Mouse (Mus musculus) heart, postnatal 0 days (tissue): ENCODE results near the gene Zfp541. TPM values are rescaled to one million over a fixed set of nuclear protein-coding genes. Genes with fewer than 3 reads are reported as not detected.

Experiments used
- ATAC-seq: fragments of 200-750 bp; cut with Nextera tagmentation; 2 replicates; pipeline ENCODE4 v1.8.0; 2017; ENCODE audit warnings: low read depth, moderate number of reproducible peaks, moderate library complexity; ENCODE audit not compliant: insufficient read depth
- DNase-seq: peaks from one replicate; pipeline ENCODE4 v3.0.0-alpha.2; 2016; ENCODE audit warnings: low spot score
- H3K27ac ChIP-seq: fragments of 300-500 bp; sonication (generic); 2 replicates; pipeline ENCODE4 v1.5.1; 2014; ENCODE audit warnings: low read depth, mild to moderate bottlenecking
- H3K27me3 ChIP-seq: fragments of 300-500 bp; sonication (generic); 2 replicates; pipeline ENCODE4 v1.6.1; 2014; ENCODE audit warnings: low read length, mixed read lengths; ENCODE audit not compliant: control insufficient read depth, insufficient read depth
- H3K36me3 ChIP-seq: fragments of 300-500 bp; sonication (generic); replicated peaks from 2 replicates; pipeline ENCODE4 v1.6.1; 2014; ENCODE audit warnings: low read length, mixed read lengths; ENCODE audit not compliant: control insufficient read depth, insufficient read depth
- H3K4me1 ChIP-seq: fragments of 300-500 bp; sonication (generic); 2 replicates; pipeline ENCODE4 v1.6.1; 2014; ENCODE audit warnings: antibody characterized with exemption; ENCODE audit not compliant: control insufficient read depth, insufficient read depth
- H3K4me2 ChIP-seq: fragments of 300-500 bp; sonication (generic); 2 replicates; pipeline ENCODE4 v1.6.1; 2014; ENCODE audit warnings: low read depth, mild to moderate bottlenecking, low read length, moderate library complexity
- H3K4me3 ChIP-seq: fragments of 300-500 bp; sonication (generic); 2 replicates; pipeline ENCODE4 v1.5.1; 2014; ENCODE audit warnings: low read depth, low read length
- H3K9ac ChIP-seq: fragments of 300-500 bp; sonication (generic); replicated peaks from 2 replicates; pipeline ENCODE4 v1.6.1; 2014; ENCODE audit warnings: low read depth, low read length, mixed read lengths
- H3K9me3 ChIP-seq: fragments of 300-500 bp; sonication (generic); replicated peaks from 2 replicates; pipeline ENCODE4 v1.6.1; 2016; ENCODE audit warnings: low read length; ENCODE audit not compliant: control insufficient read depth
- CTCF ChIP-seq: IDR thresholded peaks from 2 replicates; pipeline ENCODE4 v1.5.1; 2016; ENCODE audit warnings: antibody characterized with exemption, control low read depth, low read depth
- EP300 ChIP-seq: IDR thresholded peaks from 2 replicates; pipeline ENCODE4 v1.6.1; 2016; ENCODE audit warnings: antibody characterized with exemption, low read depth
- WGBS: fragments of 180-500 bp; shearing (Covaris S2); extraction: QIAGEN DNeasy Blood & Tissue Kit; methylation state at CpG from one replicate; pipeline ENCODE4 v1.1.7; 2014; 5-methylcytosine and 5-hydroxymethylcytosine counted together
- polyA plus RNA-seq: library from polyadenylated mRNA; unstranded; fragments of >200 nt; fragmentation: Nextera tagmentation; extraction: Ambion mirVana; gene quantifications from 2 replicates; pipeline ENCODE4 v1.2.1, GENCODE M21; 2015
- total RNA-seq: library from RNA; depleted of rRNA; stranded (reverse); fragments of >200 nt; gene quantifications from 2 replicates; pipeline ENCODE4 v1.2.3, GENCODE M21; 2014; ENCODE audit warnings: low replicate concordance

Zfp541 gene
- total and polyA plus RNA-seq, 2 experiments from 2014 or later, result not detected

- Histone ChIP-seq H3K4me3 (no peak overlapping the region), H3K27me3 (no peaks in the 10 kb centered on the region), H3K36me3 (peaks cover 29% of the 10 kb centered on the region), H3K9ac (no peak overlapping the region), H3K9me3 (no peaks in the 10 kb centered on the region), H3K4me1 (peaks cover 13% of the 10 kb centered on the region), H3K27ac (0 out of 2 replicates have a peak overlapping the region, but pooled peaks have one; percentile 25), H3K4me2 (no peak overlapping the region)
- WGBS, result 42% methylated on average over 6 of the region's 6 CpGs
- DNase-seq, result peak; percentile 13
- peak; percentile 47; the same call in 1 of the 2 replicates for ATAC-seq
- TF ChIP-seq CTCF, result no peak
- no peak for TF ChIP-seq EP300
Measured at GRCm38 (mm10) chr7:16103760-16104159, 42.1 kb downstream of the Zfp541 start.

GRCm38 (mm10) chr7:16104611-16105388, 43.2 kb downstream of the Zfp541 start:
- no peak overlapping the region for H3K4me3 ChIP-seq
- peaks cover 4% of the 10 kb centered on the region for H3K4me1 ChIP-seq
- no peak overlapping the region for H3K4me2 ChIP-seq
- no peak for TF ChIP-seq CTCF
- TF ChIP-seq EP300, result no peak
- H3K9me3 ChIP-seq, result no peaks in the 10 kb centered on the region
- no peak for ATAC-seq
- DNase-seq, result no peak
- no peak overlapping the region for H3K27ac ChIP-seq
- WGBS, result 87% methylated on average over 7 of the region's 7 CpGs
- peaks cover 39% of the 10 kb centered on the region for H3K36me3 ChIP-seq
- no peak overlapping the region for H3K9ac ChIP-seq
- H3K27me3 ChIP-seq, result no peaks in the 10 kb centered on the region

- Histone ChIP-seq H3K9me3 (no peaks in the 10 kb centered on the region), H3K27me3 (no peaks in the 10 kb centered on the region), H3K27ac (no peak overlapping the region), H3K36me3 (peaks cover 69% of the 10 kb centered on the region), H3K4me1 (no peaks in the 10 kb centered on the region), H3K4me2 (no peak overlapping the region), H3K4me3 (no peak overlapping the region), H3K9ac (no peak overlapping the region)
- WGBS, result 86% methylated on average over 9 of the region's 9 CpGs
- TF ChIP-seq EP300, result no peak
- ATAC-seq (no peak), DNase-seq (no peak)
Measured at GRCm38 (mm10) chr7:16108886-16109542, 47.4 kb downstream of the Zfp541 start.

GRCm38 (mm10) chr7:16110158-16110557, 48.5 kb downstream of the Zfp541 start:
- no peaks in the 10 kb centered on the region for H3K9me3 ChIP-seq
- no peak overlapping the region for H3K27ac ChIP-seq
- no peaks in the 10 kb centered on the region for H3K4me1 ChIP-seq
- ATAC-seq (no peak), DNase-seq (no peak)
- H3K36me3 ChIP-seq, result peaks cover 80% of the 10 kb centered on the region
- H3K4me3 ChIP-seq, result no peak overlapping the region
- H3K4me2 ChIP-seq, result no peak overlapping the region
- no peak overlapping the region for H3K9ac ChIP-seq
- H3K27me3 ChIP-seq, result no peaks in the 10 kb centered on the region
- TF ChIP-seq CTCF, result no peak
- WGBS, result 91% methylated on average over 8 of the region's 8 CpGs

GRCm38 (mm10) chr7:16111284-16112090, 49.9 kb downstream of the Zfp541 start:
- peaks cover 94% of the 10 kb centered on the region for H3K36me3 ChIP-seq
- no peak for ATAC-seq
- H3K4me2 ChIP-seq, result no peak overlapping the region
- 84% methylated on average over 7 of the region's 7 CpGs for WGBS
- H3K4me3 ChIP-seq, result no peak overlapping the region
- H3K27me3 ChIP-seq, result no peaks in the 10 kb centered on the region
- no peak overlapping the region for H3K27ac ChIP-seq
- no peak overlapping the region for H3K9ac ChIP-seq
- DNase-seq, result no peak
- H3K9me3 ChIP-seq, result no peaks in the 10 kb centered on the region
- no peaks in the 10 kb centered on the region for H3K4me1 ChIP-seq
- TF ChIP-seq CTCF (no peak), EP300 (no peak)
